Mouse (Mus musculus) forebrain, embryonic 11.5 days (tissue): ENCODE data around the gene Myh3. TPM values are rescaled to one million over a fixed set of nuclear protein-coding genes. Genes with fewer than 3 reads are reported as not detected.

Experiments
- ATAC-seq: fragments of 200-750 bp; cut with Nextera tagmentation; replicated peaks from 2 replicates; pipeline ENCODE4 v1.8.0; 2017; ENCODE audit warnings: moderate TSS enrichment; ENCODE audit not compliant: low FRiP score
- DNase-seq: peaks from one replicate; pipeline ENCODE4 v3.0.0-alpha.2; 2017; ENCODE audit warnings: low spot score
- H3K27ac ChIP-seq: fragments of 300-500 bp; sonication (generic); 2 replicates; pipeline ENCODE4 v1.5.1; 2014; ENCODE audit warnings: low read depth, low read length
- H3K27me3 ChIP-seq: fragments of 300-500 bp; sonication (generic); 2 replicates; pipeline ENCODE4 v1.6.1; 2014; ENCODE audit warnings: mild to moderate bottlenecking, low read length, mixed read lengths; ENCODE audit not compliant: control insufficient read depth, insufficient read depth
- H3K36me3 ChIP-seq: fragments of 300-500 bp; sonication (generic); 2 replicates; pipeline ENCODE4 v1.6.1; 2014; ENCODE audit warnings: mild to moderate bottlenecking, low read length, moderate library complexity, mixed read lengths; ENCODE audit not compliant: control insufficient read depth, insufficient read depth
- H3K4me1 ChIP-seq: fragments of 300-500 bp; sonication (generic); replicated peaks from 2 replicates; pipeline ENCODE4 v1.6.1; 2014; ENCODE audit warnings: low read length, mixed read lengths; ENCODE audit not compliant: control insufficient read depth, insufficient read depth
- H3K4me2 ChIP-seq: fragments of 300-500 bp; sonication (generic); 2 replicates; pipeline ENCODE4 v1.6.1; 2014; ENCODE audit warnings: low read depth, mild to moderate bottlenecking, low read length, moderate library complexity, mixed read lengths; ENCODE audit not compliant: severe bottlenecking
- H3K4me3 ChIP-seq: fragments of 300-500 bp; sonication (generic); 2 replicates; pipeline ENCODE4 v1.5.1; 2014; ENCODE audit warnings: low read depth, low read length
- H3K9ac ChIP-seq: fragments of 300-500 bp; sonication (generic); 2 replicates; pipeline ENCODE4 v1.6.1; 2014; ENCODE audit warnings: low read length
- H3K9me3 ChIP-seq: fragments of 300-500 bp; sonication (generic); 2 replicates; pipeline ENCODE4 v1.6.1; 2016; ENCODE audit warnings: low read length, mixed read lengths; ENCODE audit not compliant: control insufficient read depth
- WGBS: fragments of 180-500 bp; shearing (Covaris S2); extraction: QIAGEN DNeasy Blood & Tissue Kit; methylation state at CpG from one replicate; pipeline ENCODE4 v1.1.7; 2014; 5-methylcytosine and 5-hydroxymethylcytosine counted together
- polyA plus RNA-seq: library from polyadenylated mRNA; unstranded; fragments of >200 nt; fragmentation: Nextera tagmentation; extraction: Ambion mirVana; gene quantifications from 2 replicates; pipeline ENCODE4 v1.2.1, GENCODE M21; 2014

Myh3 gene
- 0.48 and 0.59 TPM in 2 replicates for polyA plus RNA-seq

DNA sequence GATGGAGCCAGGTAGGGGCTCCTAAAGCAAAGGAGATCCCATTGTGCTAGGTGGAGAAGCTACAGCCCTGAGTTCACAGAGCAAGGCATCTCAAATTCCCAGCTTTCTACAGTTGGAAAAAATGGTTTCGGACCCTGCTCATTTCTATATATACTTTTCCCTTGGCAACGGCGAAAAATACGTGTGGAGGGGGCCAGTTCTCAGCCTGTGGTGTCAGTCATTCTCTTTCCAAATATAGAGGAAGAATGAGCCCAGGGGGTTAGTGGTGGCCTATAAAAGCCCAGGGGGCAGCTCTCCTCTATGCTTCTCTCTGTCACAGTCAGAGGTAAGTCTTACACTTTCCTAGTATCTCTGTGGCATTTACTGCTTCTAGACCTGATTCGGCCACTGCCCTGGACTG, at the start of gene Myh3:
TSS of gene Myh3 (plus strand) at position 301 of the 400 bp plus-strand sequence.
- DNase-seq (no peak), ATAC-seq (no peak)
- Histone ChIP-seq H3K27ac (no peak within 1 kb of the TSS), H3K4me3 (no peak within 1 kb of the TSS), H3K9ac (no peak within 1 kb of the TSS), H3K4me2 (no peak within 1 kb of the TSS), H3K27me3 (no peaks in the 10 kb centered on the region; the same call in 1 of the 2 replicates), H3K36me3 (no peaks in the 10 kb centered on the region), H3K4me1 (peaks cover 6% of the 10 kb centered on the region; the same call in 1 of the 2 replicates), H3K9me3 (no peaks in the 10 kb centered on the region)
- 85% methylated on average over 5 of the region's 5 CpGs for whole genome bisulfite sequencing

DNA sequence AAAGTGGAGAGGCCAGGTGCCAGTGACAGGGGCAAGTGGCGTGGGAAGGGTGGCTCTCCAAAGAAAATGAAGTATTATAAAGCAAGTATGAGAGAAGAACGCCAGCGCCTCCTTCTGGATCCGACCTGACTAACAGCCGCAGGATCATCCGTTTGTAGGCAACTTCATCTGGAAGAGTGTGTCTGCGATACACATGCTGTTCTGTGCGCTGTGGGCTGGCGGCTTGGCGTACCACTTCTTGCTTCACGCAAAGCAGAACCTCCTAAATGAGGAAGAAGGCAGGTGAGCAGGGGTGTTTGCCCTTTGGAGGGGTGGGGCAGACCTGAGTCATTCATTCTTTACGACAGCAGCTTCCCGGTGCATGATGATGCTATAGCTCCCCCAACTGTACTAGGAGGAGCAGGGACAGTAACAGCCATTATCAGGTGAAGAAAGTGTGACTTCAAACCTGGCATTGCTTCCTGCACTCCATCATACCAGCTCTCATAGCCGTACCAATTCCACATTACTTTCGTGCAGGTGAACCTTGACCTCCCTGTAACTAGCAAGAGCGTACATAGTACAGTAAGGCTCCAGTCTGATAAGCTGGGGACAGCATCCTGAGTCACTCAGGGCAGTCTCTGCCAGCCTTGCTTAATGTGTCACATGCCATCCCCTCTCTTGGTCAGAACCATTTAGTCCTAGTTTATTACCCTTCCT, 47.0 kb upstream of the Myh3 start:
- ATAC-seq (no peak), DNase-seq (no peak)
- Histone ChIP-seq H3K27ac (no peak overlapping the region), H3K27me3 (no peaks in the 10 kb centered on the region), H3K36me3 (no peaks in the 10 kb centered on the region), H3K9ac (no peak overlapping the region), H3K4me1 (no peaks in the 10 kb centered on the region), H3K4me2 (no peak overlapping the region), H3K9me3 (no peaks in the 10 kb centered on the region), H3K4me3 (no peak overlapping the region)
- WGBS, result 59% methylated on average over 16 of the region's 16 CpGs

DNA sequence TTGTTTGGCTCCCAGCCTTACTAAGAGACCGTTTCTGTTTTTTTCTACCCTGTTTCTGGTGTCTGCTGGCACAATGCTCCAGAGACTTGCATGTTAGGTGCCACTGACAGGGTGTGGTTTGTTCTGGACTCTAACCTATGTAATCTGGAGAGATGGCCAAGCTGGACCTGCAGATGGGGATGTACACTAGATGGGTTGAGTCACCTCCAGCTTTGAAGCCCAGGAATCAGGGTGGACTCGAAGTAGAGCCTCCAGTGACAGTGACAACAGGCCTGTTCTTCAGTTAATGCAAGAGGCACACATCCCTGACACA, 46.5 kb upstream of the Myh3 start:
- H3K9ac ChIP-seq, result no peak overlapping the region
- no peak overlapping the region for H3K4me3 ChIP-seq
- no peaks in the 10 kb centered on the region for H3K27me3 ChIP-seq
- WGBS, result 79% methylated on average over 2 of the region's 2 CpGs
- ATAC-seq (no peak), DNase-seq (no peak)
- no peaks in the 10 kb centered on the region for H3K4me1 ChIP-seq
- H3K4me2 ChIP-seq, result no peak overlapping the region
- no peak overlapping the region for H3K27ac ChIP-seq
- H3K9me3 ChIP-seq, result no peaks in the 10 kb centered on the region
- H3K36me3 ChIP-seq, result no peaks in the 10 kb centered on the region

DNA sequence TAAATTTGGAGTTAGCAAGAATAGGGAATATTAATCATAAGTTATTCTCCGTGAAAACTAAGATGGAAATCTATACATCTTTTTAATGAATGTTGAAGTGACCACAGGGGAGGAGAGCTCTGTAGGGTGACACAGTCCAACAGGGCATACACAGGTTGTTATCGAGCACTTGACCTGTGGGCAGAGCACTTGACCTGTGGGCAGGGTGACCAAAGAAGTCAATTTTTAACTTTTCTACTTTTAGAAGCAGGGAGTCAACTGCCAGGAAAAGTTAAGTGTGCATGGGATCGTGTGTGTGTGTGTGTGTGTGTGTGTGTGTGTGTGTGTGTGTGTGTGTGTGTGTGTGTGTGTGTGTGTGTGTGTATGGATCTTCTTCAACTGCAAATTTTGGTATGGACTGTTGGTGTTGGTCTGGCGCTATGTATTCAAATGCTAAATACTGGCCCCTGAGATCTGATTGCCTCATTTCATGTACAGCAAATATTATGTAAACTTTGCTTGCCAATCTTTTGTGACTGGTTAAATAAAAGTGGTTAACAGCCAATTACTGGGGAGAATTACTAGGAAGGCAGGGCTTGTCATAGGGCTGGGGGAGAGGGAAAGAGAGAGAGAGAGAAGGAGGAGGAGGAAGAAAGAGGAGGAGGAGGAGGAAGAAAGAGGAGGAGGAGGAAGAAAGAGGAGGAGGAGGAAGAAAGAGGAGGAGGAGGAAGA, 43.2 kb upstream of the Myh3 start:
- no peak for ATAC-seq
- Histone ChIP-seq H3K4me3 (no peak overlapping the region), H3K4me1 (no peaks in the 10 kb centered on the region), H3K9me3 (no peaks in the 10 kb centered on the region), H3K9ac (no peak overlapping the region), H3K4me2 (no peak overlapping the region), H3K27me3 (no peaks in the 10 kb centered on the region), H3K27ac (no peak overlapping the region), H3K36me3 (no peaks in the 10 kb centered on the region; the same call in 1 of the 2 replicates)
- 86% methylated on average over 4 of the region's 4 CpGs for WGBS
- DNase-seq, result no peak

DNA sequence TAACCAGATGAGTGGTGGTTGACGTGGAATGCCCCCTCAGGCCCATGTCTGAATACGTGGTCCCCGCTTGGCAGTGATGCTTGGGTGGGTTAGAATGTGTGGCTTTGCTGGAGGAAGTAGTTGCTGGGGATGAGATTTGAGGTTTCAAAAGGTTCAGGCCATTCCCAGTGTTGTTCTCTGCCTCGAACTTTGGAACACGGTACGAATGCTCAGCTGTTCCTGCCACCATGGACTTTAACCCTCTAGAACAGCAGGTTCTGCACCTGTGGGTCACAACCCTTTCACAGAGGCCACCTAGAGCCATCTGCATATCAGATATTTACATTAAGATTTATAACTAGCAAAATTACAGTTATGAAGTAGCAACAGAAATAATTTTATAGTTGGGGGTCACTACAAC, 41.9 kb upstream of the Myh3 start:
- no peak overlapping the region for H3K9ac ChIP-seq
- DNase-seq, result no peak
- H3K27me3 ChIP-seq, result no peaks in the 10 kb centered on the region
- no peak overlapping the region for H3K4me2 ChIP-seq
- H3K27ac ChIP-seq, result no peak overlapping the region
- H3K4me3 ChIP-seq, result no peak overlapping the region
- H3K4me1 ChIP-seq, result no peaks in the 10 kb centered on the region
- ATAC-seq, result no peak
- WGBS, result 92% methylated on average over 6 of the region's 6 CpGs
- H3K36me3 ChIP-seq, result no peaks in the 10 kb centered on the region; the same call in 1 of the 2 replicates
- no peaks in the 10 kb centered on the region for H3K9me3 ChIP-seq

DNA sequence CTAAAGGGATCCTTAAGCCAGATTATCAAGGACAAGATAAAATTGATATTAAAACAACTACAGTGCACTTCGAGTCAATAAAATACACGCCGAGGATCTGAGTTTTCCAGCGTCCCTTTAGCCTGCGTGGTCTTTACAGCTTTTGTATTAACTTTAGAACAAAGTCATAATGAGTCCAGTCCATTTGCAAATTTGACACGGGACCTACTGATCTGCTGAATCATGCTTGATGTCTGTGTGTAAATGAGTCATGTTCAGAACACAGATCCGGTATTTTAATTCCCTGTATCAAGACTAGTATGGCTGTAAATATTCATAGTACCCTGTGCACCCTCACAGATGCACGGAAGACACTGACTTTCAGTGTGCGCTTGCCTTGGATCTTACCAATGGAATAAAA, 41.2 kb upstream of the Myh3 start:
- no peaks in the 10 kb centered on the region; the same call in 1 of the 2 replicates for H3K36me3 ChIP-seq
- H3K4me3 ChIP-seq, result no peak overlapping the region
- no peaks in the 10 kb centered on the region for H3K27me3 ChIP-seq
- no peak overlapping the region for H3K27ac ChIP-seq
- no peaks in the 10 kb centered on the region for H3K9me3 ChIP-seq
- no peak overlapping the region for H3K4me2 ChIP-seq
- no peak overlapping the region for H3K9ac ChIP-seq
- WGBS, result 94% methylated on average over 9 of the region's 9 CpGs
- no peaks in the 10 kb centered on the region for H3K4me1 ChIP-seq
- ATAC-seq (no peak), DNase-seq (no peak)

DNA sequence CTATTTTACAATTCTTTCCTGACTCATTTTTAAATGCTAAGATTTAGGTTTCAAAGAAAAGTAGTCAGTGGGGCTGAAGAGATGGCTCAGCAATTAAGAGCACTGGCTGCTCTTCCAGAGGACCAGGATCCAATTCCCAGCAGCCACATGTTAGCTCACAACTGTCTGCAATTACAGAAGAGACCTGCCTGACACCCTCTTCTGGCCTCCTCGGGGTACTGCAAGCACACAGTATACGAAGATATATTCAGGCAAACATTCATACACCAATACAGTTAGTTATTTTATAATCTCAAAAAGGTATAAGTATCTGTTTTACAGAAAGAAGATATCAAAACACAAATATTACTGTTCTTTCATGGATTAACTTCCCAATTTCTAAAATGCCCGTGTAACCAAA, 38.3 kb upstream of the Myh3 start:
- H3K4me2 ChIP-seq, result no peak overlapping the region
- H3K9me3 ChIP-seq, result no peaks in the 10 kb centered on the region
- ATAC-seq, result no peak
- H3K27ac ChIP-seq, result no peak overlapping the region
- no peak for DNase-seq
- H3K27me3 ChIP-seq, result no peaks in the 10 kb centered on the region
- 88% methylated on average over 3 of the region's 3 CpGs for WGBS
- no peak overlapping the region for H3K9ac ChIP-seq
- H3K36me3 ChIP-seq, result no peaks in the 10 kb centered on the region; the same call in 1 of the 2 replicates
- no peaks in the 10 kb centered on the region for H3K4me1 ChIP-seq
- H3K4me3 ChIP-seq, result no peak overlapping the region

DNA sequence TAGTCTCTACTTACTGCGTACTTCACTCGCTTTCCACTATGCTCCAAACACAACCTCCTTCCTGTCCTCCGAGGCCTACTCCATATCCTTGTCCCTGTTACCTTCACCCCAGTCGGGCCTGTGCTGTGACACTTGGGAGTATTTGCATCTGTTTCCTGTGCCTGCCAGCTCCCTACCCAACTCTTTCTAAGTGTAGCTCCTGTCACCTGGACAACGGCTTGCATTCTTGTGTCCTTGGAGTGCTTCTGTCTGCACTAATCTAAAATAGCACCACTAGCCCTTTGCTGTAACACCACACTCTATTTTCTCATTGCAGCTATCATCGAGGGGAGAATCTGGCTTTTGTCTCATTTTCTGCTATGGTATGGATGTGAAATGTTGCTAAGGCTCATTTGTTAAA, 37.6 kb upstream of the Myh3 start:
- no peak overlapping the region for H3K27ac ChIP-seq
- no peaks in the 10 kb centered on the region for H3K27me3 ChIP-seq
- no peaks in the 10 kb centered on the region for H3K9me3 ChIP-seq
- ATAC-seq (no peak), DNase-seq (no peak)
- H3K4me2 ChIP-seq, result no peak overlapping the region
- H3K9ac ChIP-seq, result no peak overlapping the region
- H3K36me3 ChIP-seq, result no peaks in the 10 kb centered on the region; the same call in 1 of the 2 replicates
- 89% methylated on average over 6 of the region's 6 CpGs for WGBS
- no peaks in the 10 kb centered on the region for H3K4me1 ChIP-seq
- no peak overlapping the region for H3K4me3 ChIP-seq

DNA sequence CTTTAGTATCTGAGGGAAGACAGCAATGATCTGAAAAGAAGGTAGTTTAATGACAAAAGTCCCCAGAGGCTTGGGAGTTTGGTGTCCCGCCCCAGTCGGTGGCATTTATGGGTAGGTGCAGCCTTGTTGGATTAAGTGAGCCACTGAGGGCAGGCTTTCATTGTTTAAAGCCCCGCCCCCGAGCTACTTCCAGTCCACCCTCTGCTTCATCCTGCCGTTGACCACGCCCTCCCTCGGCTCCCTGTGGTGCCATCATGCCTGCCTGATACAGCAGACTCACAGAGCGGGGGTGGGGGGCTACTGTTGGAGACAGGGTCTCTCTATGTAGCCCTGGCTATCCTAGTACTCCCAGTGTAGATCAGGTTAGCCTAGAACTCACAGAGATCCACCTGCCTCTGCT, 35.1 kb upstream of the Myh3 start:
- Histone ChIP-seq H3K4me2 (no peak overlapping the region), H3K27ac (no peak overlapping the region), H3K27me3 (no peaks in the 10 kb centered on the region), H3K9ac (no peak overlapping the region), H3K36me3 (no peaks in the 10 kb centered on the region; the same call in 1 of the 2 replicates), H3K4me3 (no peak overlapping the region), H3K9me3 (no peaks in the 10 kb centered on the region), H3K4me1 (no peaks in the 10 kb centered on the region)
- WGBS, result 46% methylated on average over 8 of the region's 8 CpGs
- ATAC-seq, result no peak
- DNase-seq, result no peak
